Mouse (Mus musculus) forebrain, embryonic 15.5 days (tissue): Measurements from ENCODE around the gene Hspb11. TPM values are rescaled to one million over a fixed set of nuclear protein-coding genes. Genes with fewer than 3 reads are reported as not detected.

Source experiments
- ATAC-seq: fragments of 200-750 bp; cut with Nextera tagmentation; replicated peaks from 2 replicates; pipeline ENCODE4 v1.8.0; 2017; ENCODE audit warnings: mild to moderate bottlenecking, moderate TSS enrichment, moderate library complexity
- H3K27ac ChIP-seq: fragments of 300-500 bp; sonication (generic); replicated peaks from 2 replicates; pipeline ENCODE4 v1.5.1; 2015; ENCODE audit warnings: mild to moderate bottlenecking, inconsistent platforms
- H3K27me3 ChIP-seq: fragments of 300-500 bp; sonication (generic); 2 replicates; pipeline ENCODE4 v1.6.1; 2015; ENCODE audit warnings: inconsistent platforms
- H3K36me3 ChIP-seq: fragments of 300-500 bp; sonication (generic); 2 replicates; pipeline ENCODE4 v1.6.1; 2015; ENCODE audit warnings: mild to moderate bottlenecking, inconsistent platforms
- H3K4me1 ChIP-seq: fragments of 300-500 bp; sonication (generic); 2 replicates; pipeline ENCODE4 v1.6.1; 2015; ENCODE audit warnings: inconsistent platforms
- H3K4me2 ChIP-seq: fragments of 300-500 bp; sonication (generic); replicated peaks from 2 replicates; pipeline ENCODE4 v1.6.1; 2015; ENCODE audit warnings: mild to moderate bottlenecking, inconsistent platforms
- H3K4me3 ChIP-seq: fragments of 300-500 bp; sonication (generic); 2 replicates; pipeline ENCODE4 v1.5.1; 2015; ENCODE audit warnings: mild to moderate bottlenecking, inconsistent platforms
- H3K9ac ChIP-seq: fragments of 300-500 bp; sonication (generic); replicated peaks from 2 replicates; pipeline ENCODE4 v1.6.1; 2015; ENCODE audit warnings: mild to moderate bottlenecking, inconsistent platforms
- H3K9me3 ChIP-seq: fragments of 300-500 bp; sonication (generic); 2 replicates; pipeline ENCODE4 v1.6.1; 2016; ENCODE audit warnings: inconsistent platforms
- WGBS: fragments of 180-500 bp; shearing (Covaris S2); methylation state at CpG from one replicate; pipeline ENCODE4 v1.1.7; 2015; ENCODE audit warnings: mixed read lengths; 5-methylcytosine and 5-hydroxymethylcytosine counted together
- polyA plus RNA-seq: library from polyadenylated mRNA; unstranded; fragments of >200 nt; fragmentation: Nextera tagmentation; extraction: Ambion mirVana; gene quantifications from 2 replicates; pipeline ENCODE4 v1.2.1, GENCODE M21; 2015

Hspb11 gene
- polyA plus RNA-seq, 1 experiment from 2014 or later: 41.7 TPM

DNA sequence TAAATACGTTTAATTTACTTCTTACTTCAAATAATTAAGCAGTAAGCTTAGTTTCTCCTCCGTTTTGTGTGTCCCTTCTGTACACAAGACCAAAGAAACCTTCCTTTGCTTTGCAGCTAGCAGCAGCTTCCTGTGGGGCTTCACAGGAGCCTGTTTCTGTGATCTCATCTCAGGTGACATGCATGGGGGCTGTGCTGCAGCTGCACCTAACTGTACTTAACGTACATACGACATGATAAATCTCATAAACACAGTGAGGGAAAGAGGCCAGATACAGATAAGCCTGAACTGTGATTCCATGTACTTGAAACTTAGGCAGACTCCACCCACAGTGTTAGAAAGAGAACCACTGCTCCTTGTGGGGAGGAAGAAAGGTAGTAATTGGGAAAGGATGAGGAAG is 6.6 kb downstream of the Hspb11 start:
- Histone ChIP-seq H3K27ac (no peak overlapping the region), H3K4me1 (no peaks in the 10 kb centered on the region), H3K27me3 (no peaks in the 10 kb centered on the region), H3K4me2 (no peak overlapping the region), H3K9ac (no peak overlapping the region), H3K36me3 (peaks cover 7% of the 10 kb centered on the region), H3K4me3 (no peak overlapping the region), H3K9me3 (no peaks in the 10 kb centered on the region; the same call in 1 of the 2 replicates)
- 77% methylated on average over 4 of the region's 4 CpGs for WGBS
- ATAC-seq: no peak

DNA sequence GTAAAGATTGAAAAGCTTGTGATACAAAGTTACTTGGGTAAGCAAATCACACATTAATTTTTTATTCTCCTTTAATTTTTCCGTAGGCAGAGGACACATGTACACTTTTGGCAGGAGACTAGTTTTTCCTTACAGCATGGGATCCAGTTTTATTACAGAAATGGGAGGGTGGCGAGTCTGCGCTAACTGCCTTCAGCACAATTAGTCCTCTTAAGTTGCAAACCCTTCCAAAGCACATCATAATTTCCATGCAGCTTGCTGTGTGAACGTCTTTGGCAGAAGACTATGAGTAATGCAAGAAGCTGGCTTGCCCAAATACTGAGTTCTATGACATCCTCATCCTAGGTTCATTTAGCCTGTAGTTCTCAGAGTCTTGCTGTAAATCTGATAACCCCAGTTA is 20.3 kb downstream of the Hspb11 start:
- 73% methylated on average over 4 of the region's 4 CpGs for WGBS

DNA sequence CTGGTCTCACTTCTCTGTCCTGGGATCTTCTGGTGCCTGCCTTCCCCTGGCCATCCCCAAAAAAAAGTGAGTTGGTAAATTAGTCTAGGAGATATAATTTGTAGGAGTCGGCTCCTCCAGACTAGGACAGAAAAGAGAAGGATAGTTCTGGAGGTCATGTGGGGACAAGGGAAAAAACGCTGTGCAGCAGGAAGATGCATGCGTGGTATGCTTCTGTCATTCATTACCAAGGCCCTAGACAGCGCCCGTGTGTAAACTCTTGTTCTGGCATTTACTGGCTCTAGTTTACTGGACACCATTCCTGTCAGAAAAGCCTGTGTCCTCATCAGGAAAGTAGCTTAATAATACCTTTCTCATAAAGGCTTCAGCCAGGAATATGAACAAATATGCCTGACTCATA is 21.1 kb downstream of the Hspb11 start:
- Histone ChIP-seq H3K4me2 (no peak overlapping the region), H3K36me3 (0 out of 2 replicates have a peak, but pooled peaks cover 3% of the 10 kb centered on the region), H3K9ac (no peak overlapping the region), H3K9me3 (no peaks in the 10 kb centered on the region), H3K27ac (no peak overlapping the region), H3K4me3 (no peak overlapping the region), H3K27me3 (no peaks in the 10 kb centered on the region), H3K4me1 (peaks cover 6% of the 10 kb centered on the region)
- no peak for ATAC-seq
- WGBS: 83% methylated on average over 5 of the region's 5 CpGs

More for the DNA sequence above, 20.3 kb downstream of the Hspb11 start:
- Histone ChIP-seq H3K9me3 (no peaks in the 10 kb centered on the region), H3K4me1 (peaks cover 6% of the 10 kb centered on the region), H3K4me2 (no peak overlapping the region), H3K9ac (no peak overlapping the region), H3K4me3 (no peak overlapping the region), H3K27ac (no peak overlapping the region), H3K27me3 (no peaks in the 10 kb centered on the region), H3K36me3 (0 out of 2 replicates have a peak, but pooled peaks cover 3% of the 10 kb centered on the region)
- ATAC-seq: no peak

DNA sequence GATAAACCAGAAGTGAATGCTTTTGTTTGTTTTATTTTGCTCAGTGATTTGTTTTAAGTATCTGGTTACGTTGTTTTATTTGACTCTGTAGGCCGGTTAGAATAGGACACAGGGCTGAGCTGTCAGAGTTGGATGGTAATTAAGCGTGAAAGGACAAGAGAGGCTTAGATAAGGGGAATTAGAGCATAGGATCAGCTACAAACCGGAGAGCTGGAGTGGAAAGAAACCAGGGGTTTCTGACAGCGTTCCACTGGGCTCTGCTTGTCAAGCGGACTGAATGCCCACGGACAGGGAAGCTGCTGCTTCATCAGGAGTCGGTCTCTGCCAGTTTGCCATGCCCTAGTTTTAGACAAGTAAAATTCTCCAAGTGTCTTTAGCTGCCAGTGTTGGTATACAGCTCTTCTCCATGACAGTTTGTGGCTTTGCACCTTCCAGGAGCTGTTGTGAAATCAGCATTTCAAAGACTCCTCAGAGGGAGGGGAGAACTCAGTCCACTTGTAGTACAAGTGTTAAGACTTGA is 24.9 kb downstream of the Hspb11 start:
- Histone ChIP-seq H3K9me3 (no peaks in the 10 kb centered on the region), H3K27ac (no peak overlapping the region), H3K4me2 (no peak overlapping the region), H3K9ac (no peak overlapping the region), H3K4me3 (no peak overlapping the region), H3K36me3 (0 out of 2 replicates have a peak, but pooled peaks cover 8% of the 10 kb centered on the region), H3K27me3 (no peaks in the 10 kb centered on the region), H3K4me1 (peaks cover 6% of the 10 kb centered on the region)
- no peak for ATAC-seq
- WGBS: 7% methylated on average over 8 of the region's 8 CpGs

DNA sequence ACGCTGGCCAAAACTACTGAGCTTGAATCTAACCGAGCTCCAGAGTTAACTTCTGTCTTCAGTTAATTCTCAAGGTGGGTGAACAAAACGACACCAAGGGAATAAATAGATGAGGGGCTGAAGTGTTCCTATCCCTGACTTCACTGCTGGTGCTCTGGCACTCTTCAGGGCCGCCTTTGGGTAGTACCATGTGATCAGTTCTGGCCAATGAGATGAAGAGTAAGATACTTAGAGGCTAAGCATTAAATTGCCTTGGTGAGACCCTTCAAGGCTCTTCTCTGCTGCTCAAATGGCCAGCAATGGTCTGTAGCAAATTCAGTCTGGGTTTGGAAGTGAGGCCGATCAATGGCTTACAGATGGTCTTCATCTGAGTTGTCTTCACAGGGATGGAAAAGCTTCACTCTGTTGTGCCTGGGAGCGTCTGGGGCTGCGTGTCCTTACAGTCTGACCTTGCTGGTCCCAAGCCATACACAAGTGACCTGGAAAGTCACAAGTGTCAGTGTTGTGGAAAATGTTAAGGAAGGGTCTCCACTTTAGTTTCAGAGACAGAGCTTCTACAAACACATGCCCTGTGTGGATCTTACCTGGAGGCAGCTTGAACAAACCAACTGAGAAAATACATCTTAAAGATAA is 27.6 kb downstream of the Hspb11 start:
- H3K9me3 ChIP-seq: no peaks in the 10 kb centered on the region
- no peak for ATAC-seq
- no peak overlapping the region for H3K4me3 ChIP-seq
- 88% methylated on average over 7 of the region's 7 CpGs for WGBS
- no peaks in the 10 kb centered on the region for H3K27me3 ChIP-seq
- no peak overlapping the region for H3K4me2 ChIP-seq
- no peak overlapping the region for H3K9ac ChIP-seq
- no peak overlapping the region for H3K27ac ChIP-seq
- 0 out of 2 replicates have a peak, but pooled peaks cover 8% of the 10 kb centered on the region for H3K36me3 ChIP-seq
- peaks cover 6% of the 10 kb centered on the region for H3K4me1 ChIP-seq

DNA sequence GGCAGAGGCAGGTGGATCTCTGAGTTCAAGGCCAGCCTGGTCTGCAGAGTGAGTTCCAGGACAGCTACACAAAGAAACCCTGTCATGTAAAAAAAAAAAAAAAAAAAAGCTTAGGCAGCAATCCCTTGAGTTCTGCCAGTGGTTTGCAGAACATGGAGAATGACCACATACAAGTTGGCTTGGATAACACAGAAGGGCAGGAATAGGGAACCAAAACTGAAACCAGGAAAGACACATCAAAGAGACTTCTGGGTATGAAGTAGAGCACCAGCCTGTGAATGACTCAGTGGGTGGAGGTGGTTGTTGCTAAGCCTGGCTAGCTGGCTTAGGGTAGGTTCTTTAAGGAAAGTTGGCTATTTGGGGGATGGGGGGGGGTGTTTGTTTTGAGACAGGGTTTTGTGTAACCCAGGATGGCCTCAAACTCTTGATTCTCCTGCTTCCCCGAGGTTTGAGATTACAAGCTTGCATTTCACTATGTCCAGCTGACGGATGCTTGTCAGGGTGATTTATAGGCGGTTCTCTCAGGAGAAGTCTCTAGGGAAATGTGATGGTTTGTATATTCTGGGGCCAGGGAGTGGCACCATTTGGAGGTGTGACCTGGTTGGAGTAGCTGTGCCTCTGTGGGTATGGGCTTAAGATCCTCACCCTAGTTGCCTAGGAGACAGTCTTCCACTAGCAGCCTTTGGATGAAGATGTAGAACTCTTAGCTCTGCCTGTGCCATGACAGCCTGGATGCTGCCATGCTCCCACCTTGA is 32.2 kb downstream of the Hspb11 start:
- no peak for ATAC-seq

DNA sequence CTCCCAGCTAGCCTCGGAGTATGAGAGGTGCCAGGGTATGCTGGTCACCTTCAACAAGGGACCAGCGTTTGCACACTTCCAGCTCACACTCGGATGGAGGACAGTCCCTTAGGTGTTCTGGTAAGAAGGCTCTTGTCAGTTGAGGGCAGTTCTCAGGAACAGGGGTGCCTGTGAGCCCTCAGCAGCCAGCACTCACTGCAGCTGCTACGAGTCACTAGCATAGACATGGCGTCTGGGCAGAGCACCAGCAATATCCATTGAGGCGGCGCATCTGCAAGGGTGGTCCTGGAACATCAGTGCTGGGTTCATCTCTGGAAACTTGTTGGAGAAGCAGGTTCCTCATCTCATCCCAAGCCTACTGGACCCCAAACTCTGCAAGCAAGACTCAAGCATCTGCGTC is 33.0 kb downstream of the Hspb11 start:
- Histone ChIP-seq H3K4me1 (no peaks in the 10 kb centered on the region), H3K9me3 (no peaks in the 10 kb centered on the region), H3K27me3 (no peaks in the 10 kb centered on the region), H3K27ac (no peak overlapping the region), H3K36me3 (no peaks in the 10 kb centered on the region), H3K9ac (no peak overlapping the region), H3K4me3 (no peak overlapping the region), H3K4me2 (no peak overlapping the region)
- ATAC-seq: no peak
- 92% methylated on average over 8 of the region's 8 CpGs for WGBS

More for the DNA sequence above, 32.2 kb downstream of the Hspb11 start:
- Histone ChIP-seq H3K36me3 (0 out of 2 replicates have a peak, but pooled peaks cover 7% of the 10 kb centered on the region), H3K9ac (no peak overlapping the region), H3K4me2 (no peak overlapping the region), H3K4me1 (no peaks in the 10 kb centered on the region), H3K9me3 (no peaks in the 10 kb centered on the region), H3K4me3 (no peak overlapping the region), H3K27me3 (no peaks in the 10 kb centered on the region), H3K27ac (no peak overlapping the region)
- WGBS: 83% methylated on average over 3 of the region's 3 CpGs

DNA sequence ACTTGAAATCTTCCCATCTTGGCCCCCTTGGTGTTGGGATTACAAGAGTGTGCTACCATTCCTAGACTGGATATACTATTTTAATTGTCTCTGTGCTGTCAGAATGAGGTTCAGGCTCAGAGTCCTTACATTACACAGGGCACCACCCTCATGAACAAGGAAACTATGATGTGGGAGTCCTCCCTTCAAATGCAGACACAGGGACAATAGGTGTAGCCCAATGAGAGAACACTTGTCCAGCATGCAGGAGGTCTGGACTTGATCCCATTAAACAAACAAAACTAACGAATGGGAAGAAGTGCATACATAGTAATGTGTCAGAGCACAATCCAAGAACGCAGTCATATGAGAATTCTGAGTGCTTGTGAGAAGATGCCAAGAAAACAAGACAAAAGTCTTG is 34.1 kb downstream of the Hspb11 start:
- Histone ChIP-seq H3K9me3 (no peaks in the 10 kb centered on the region), H3K4me2 (no peak overlapping the region), H3K36me3 (no peaks in the 10 kb centered on the region), H3K4me3 (no peak overlapping the region), H3K27ac (no peak overlapping the region), H3K27me3 (no peaks in the 10 kb centered on the region), H3K9ac (no peak overlapping the region), H3K4me1 (no peaks in the 10 kb centered on the region)
- 77% methylated on average over 2 of the region's 2 CpGs for WGBS
- no peak for ATAC-seq

DNA sequence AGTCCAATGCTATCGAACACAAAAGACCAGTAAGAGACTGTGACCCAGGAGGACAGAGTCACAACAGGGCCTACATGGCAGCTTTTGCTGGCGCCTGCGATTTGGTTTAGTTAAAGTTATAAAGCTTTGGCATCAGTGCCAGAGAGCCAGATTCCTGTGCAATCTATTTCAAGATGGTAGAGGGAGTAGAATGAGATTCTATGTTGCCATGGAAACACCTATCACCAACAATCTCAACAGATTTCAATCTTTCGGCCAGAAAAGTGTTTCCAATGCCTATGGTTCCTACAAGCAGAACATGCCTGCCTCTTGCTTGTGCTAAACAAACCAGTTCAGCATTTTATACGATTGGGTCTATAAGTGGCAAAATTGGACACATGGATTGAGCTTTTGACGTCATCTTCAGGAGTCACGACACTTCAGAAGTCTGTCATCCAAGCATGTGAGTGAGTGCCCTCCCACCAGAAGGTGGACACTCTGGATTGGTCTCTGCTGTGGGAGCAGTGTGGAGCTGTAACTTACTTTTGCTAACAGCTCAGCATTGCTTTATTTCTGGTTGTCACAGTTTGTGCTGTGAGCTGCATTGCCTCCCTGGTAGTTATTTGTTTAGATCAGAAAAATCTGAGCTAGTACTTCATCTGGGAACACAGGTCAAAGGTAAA is 38.3 kb downstream of the Hspb11 start:
- no peak overlapping the region for H3K4me3 ChIP-seq
- no peaks in the 10 kb centered on the region for H3K9me3 ChIP-seq
- H3K27me3 ChIP-seq: no peaks in the 10 kb centered on the region
- no peaks in the 10 kb centered on the region for H3K36me3 ChIP-seq
- H3K4me1 ChIP-seq: no peaks in the 10 kb centered on the region
- 75% methylated on average over 7 of the region's 7 CpGs for WGBS
- no peak overlapping the region for H3K9ac ChIP-seq
- peak overlapping the region; percentile 38; the same call in 1 of the 2 replicates for H3K27ac ChIP-seq
- ATAC-seq: no peak
- H3K4me2 ChIP-seq: no peak overlapping the region

DNA sequence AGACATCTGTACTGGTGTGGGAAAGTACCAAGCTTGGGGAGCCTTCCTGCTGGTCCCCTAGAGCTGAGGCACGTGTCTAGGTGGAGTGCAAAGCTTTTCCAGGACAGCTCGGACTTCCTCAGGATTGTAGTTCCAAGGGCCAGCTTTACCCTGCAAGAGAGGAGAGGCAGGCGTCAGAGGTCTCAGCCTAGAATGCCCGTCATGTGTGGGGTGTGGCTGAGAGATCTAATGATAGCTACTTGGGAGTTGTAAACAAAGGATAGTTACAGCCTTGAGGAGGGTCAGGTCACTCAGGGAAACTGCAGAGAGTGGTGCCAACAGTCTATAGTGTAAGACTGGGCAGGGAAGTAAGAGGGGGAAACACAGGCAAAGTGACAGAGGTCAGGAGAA is 38.9 kb downstream of the Hspb11 start:
- ATAC-seq: no peak

DNA sequence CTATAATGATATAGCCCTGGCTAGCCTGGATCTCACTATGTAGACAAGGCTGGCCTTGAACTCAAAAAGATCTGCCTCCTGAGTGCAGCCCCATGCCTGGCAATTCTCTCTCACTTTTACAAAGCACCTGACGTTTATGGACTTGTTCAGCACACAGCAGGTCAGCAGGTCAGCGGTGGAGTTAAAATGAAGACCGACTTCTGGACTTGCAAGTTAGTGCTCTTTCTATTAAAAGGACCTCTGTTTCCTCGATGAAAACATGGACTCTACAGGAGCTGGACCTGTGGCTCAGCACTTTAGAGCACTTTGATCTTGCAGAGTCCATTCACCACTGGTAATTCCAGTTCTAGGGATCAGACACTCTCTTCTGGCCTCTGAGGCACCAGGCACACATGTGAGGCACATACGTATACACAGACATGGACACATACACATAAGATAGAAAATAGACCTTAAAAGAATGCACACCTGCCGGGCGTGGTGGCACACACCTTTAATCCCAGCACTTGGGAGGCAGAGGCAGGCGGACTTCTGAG is 44.7 kb downstream of the Hspb11 start:
- Histone ChIP-seq H3K9me3 (no peaks in the 10 kb centered on the region), H3K9ac (no peak overlapping the region), H3K36me3 (no peaks in the 10 kb centered on the region), H3K4me3 (no peak overlapping the region), H3K27ac (no peak overlapping the region), H3K27me3 (no peaks in the 10 kb centered on the region), H3K4me1 (no peaks in the 10 kb centered on the region), H3K4me2 (no peak overlapping the region)
- WGBS: 85% methylated on average over 8 of the region's 8 CpGs
- ATAC-seq: no peak

More for the DNA sequence above, 38.9 kb downstream of the Hspb11 start:
- H3K36me3 ChIP-seq: no peaks in the 10 kb centered on the region
- no peak overlapping the region for H3K9ac ChIP-seq
- H3K27ac ChIP-seq: peak overlapping the region; percentile 35; the same call in 1 of the 2 replicates
- no peaks in the 10 kb centered on the region for H3K4me1 ChIP-seq
- no peak overlapping the region for H3K4me3 ChIP-seq
- no peak overlapping the region for H3K4me2 ChIP-seq
- no peaks in the 10 kb centered on the region for H3K9me3 ChIP-seq
- WGBS: 71% methylated on average over 4 of the region's 4 CpGs
- H3K27me3 ChIP-seq: no peaks in the 10 kb centered on the region
